Mouse (Mus musculus) megakaryocyte, embryonic 14.5 days (primary cell): Measurements from ENCODE around the gene Cdc37l1.

Experiments
- FLI1 ChIP-seq: IDR thresholded peaks from 2 replicates; pipeline ENCODE4 v1.6.1; 2012; ENCODE audit warnings: low read length, inconsistent platforms, mixed read lengths
- GATA1 ChIP-seq: IDR thresholded peaks from 3 replicates; pipeline ENCODE4 v1.6.1; 2012; ENCODE audit warnings: mixed read lengths, low read length, inconsistent platforms, borderline replicate concordance

GRCm38 (mm10) chr19:29055469-29055868, 65.3 kb downstream of the Cdc37l1 start:
- no peak for TF ChIP-seq GATA1
- TF ChIP-seq FLI1 = no peak
